Mouse (Mus musculus) intestine, embryonic 14.5 days (tissue): ENCODE results near the gene Olfr251. TPM values are rescaled to one million over a fixed set of nuclear protein-coding genes. Genes with fewer than 3 reads are reported as not detected.
"Not testable (repeated sequence)": the region's sequence is repeated elsewhere in the genome, so short reads cannot be mapped to it uniquely, and the experiment has no call there.

Source experiments
- ATAC-seq: fragments of 200-750 bp; cut with Nextera tagmentation; replicated peaks from 2 replicates; pipeline ENCODE4 v1.8.0; 2017; ENCODE audit warnings: low read depth, moderate number of reproducible peaks, moderate TSS enrichment, moderate library complexity; ENCODE audit not compliant: low FRiP score, low TSS enrichment
- DNase-seq: peaks from one replicate; pipeline ENCODE4 v3.0.0-alpha.2; 2018; ENCODE audit warnings: low spot score
- H3K27ac ChIP-seq: fragments of 300-500 bp; sonication (generic); 2 replicates; pipeline ENCODE4 v1.5.1; 2014; ENCODE audit warnings: low read depth, mild to moderate bottlenecking, control low read depth
- H3K27me3 ChIP-seq: fragments of 300-500 bp; sonication (generic); replicated peaks from 2 replicates; pipeline ENCODE4 v1.6.1; 2014; ENCODE audit warnings: low read length, control low read depth; ENCODE audit not compliant: control insufficient read depth, insufficient read depth
- H3K36me3 ChIP-seq: fragments of 300-500 bp; sonication (generic); 2 replicates; pipeline ENCODE4 v1.6.1; 2014; ENCODE audit warnings: low read length, control low read depth; ENCODE audit not compliant: control insufficient read depth, insufficient read depth
- H3K4me1 ChIP-seq: fragments of 300-500 bp; sonication (generic); replicated peaks from 2 replicates; pipeline ENCODE4 v1.6.1; 2014; ENCODE audit warnings: low read length, control low read depth, mixed read lengths; ENCODE audit not compliant: control insufficient read depth, insufficient read depth
- H3K4me2 ChIP-seq: fragments of 300-500 bp; sonication (generic); 2 replicates; pipeline ENCODE4 v1.6.1; 2014; ENCODE audit warnings: low read length
- H3K4me3 ChIP-seq: fragments of 300-500 bp; sonication (generic); 2 replicates; pipeline ENCODE4 v1.5.1; 2014; ENCODE audit warnings: low read depth, low read length, control low read depth, mixed read lengths
- H3K9ac ChIP-seq: fragments of 300-500 bp; sonication (generic); 2 replicates; pipeline ENCODE4 v1.6.1; 2014; ENCODE audit warnings: mild to moderate bottlenecking, low read length
- H3K9me3 ChIP-seq: fragments of 300-500 bp; sonication (generic); 2 replicates; pipeline ENCODE4 v1.6.1; 2016; ENCODE audit warnings: low read length, control low read depth; ENCODE audit not compliant: control insufficient read depth
- WGBS: fragments of 180-500 bp; shearing (Covaris S2); extraction: QIAGEN DNeasy Blood & Tissue Kit; methylation state at CpG from one replicate; pipeline ENCODE4 v1.1.7; 2014; 5-methylcytosine and 5-hydroxymethylcytosine counted together
- polyA plus RNA-seq: library from polyadenylated mRNA; unstranded; fragments of >200 nt; fragmentation: Nextera tagmentation; extraction: Ambion mirVana; gene quantifications from 2 replicates; pipeline ENCODE4 v1.2.1, GENCODE M21; 2014

Gene Olfr251
- polyA plus RNA-seq: not detected in 2 replicates

DNA sequence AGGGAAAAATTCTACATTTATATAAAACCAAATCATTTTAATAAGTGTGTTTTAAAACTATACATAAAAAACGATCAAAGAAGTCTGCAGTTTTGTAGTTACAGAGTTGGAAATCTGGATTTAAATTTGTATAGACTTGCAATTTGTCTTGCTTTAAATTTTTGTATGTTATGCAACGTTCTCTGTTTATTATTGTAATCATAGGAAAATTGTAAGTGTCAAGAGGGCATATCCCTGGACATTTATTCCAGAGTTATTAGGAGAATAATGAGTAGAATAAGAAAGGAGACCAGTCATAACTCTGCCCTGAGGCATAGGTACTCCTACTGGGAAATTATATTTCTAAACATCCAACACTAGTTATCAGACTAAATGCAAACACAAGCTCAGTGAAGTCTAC is at the start of gene Olfr251:
Gene Olfr251 (plus strand): TSS at position 301 of the 400 bp plus-strand sequence.
- no peak for DNase-seq

DNA sequence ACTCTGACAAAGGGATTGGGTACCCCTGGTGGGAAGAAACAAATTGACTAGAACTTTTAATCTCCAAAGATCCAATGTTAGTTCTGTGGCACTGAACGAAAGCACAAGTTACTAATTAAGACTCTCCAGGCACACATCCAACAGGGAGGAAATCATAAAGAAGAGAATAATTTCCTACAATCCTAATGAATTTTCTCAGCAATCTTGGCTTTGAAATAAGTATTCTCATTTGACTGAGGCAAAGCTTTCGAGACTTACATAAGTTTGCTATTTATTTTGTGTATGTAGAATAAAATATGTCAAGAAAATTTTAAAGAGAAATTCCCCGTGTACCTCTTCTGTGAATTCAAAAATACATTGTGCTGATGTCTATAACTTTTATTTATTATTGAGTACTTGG is 48.1 kb upstream of the Olfr251 start, which contains the start of gene Olfr25:
Gene Olfr25 (plus strand): TSS at position 301 of the 400 bp plus-strand sequence.
- H3K9ac ChIP-seq: no peak within 1 kb of the TSS
- WGBS: 79% methylated on average over 3 of the region's 3 CpGs
- no peak for ATAC-seq

More for the DNA sequence above, at the start of gene Olfr251:
- Histone ChIP-seq H3K4me2 (no peak within 1 kb of the TSS), H3K9me3 (no peaks in the 10 kb centered on the region), H3K9ac (no peak within 1 kb of the TSS), H3K27ac (no peak within 1 kb of the TSS), H3K36me3 (no peaks in the 10 kb centered on the region), H3K27me3 (no peaks in the 10 kb centered on the region), H3K4me3 (no peak within 1 kb of the TSS), H3K4me1 (no peaks in the 10 kb centered on the region)
- 57% methylated on average over 2 of the region's 2 CpGs for WGBS
- no peak for ATAC-seq

DNA sequence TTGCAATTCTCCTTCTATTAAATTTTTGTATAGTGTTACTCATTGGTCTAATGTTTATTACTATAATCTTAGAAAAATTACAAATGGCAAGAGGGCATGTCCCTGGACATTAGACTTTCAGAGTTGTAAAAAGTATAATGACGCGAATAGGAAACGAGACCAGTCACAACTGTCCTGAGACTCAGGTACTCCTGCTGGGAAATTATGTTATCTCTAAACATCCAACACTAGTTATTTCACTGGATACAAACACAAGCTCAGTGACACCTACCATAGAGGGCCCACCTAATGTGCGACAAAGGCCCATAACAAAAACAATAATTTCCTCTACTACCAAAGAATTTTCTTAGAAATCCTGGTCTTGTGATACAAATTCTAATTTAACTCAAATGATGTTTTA is 28.8 kb upstream of the Olfr251 start, which contains the start of gene Olfr898:
Gene Olfr898 (plus strand): TSS at position 301 of the 400 bp plus-strand sequence.
- DNase-seq: no peak
- no peak within 1 kb of the TSS for H3K4me2 ChIP-seq
- no peaks in the 10 kb centered on the region for H3K4me1 ChIP-seq
- no peaks in the 10 kb centered on the region for H3K9me3 ChIP-seq
- H3K36me3 ChIP-seq: no peaks in the 10 kb centered on the region
- no peaks in the 10 kb centered on the region for H3K27me3 ChIP-seq
- H3K4me3 ChIP-seq: no peak within 1 kb of the TSS
- no peak within 1 kb of the TSS for H3K27ac ChIP-seq
- WGBS: 92% methylated on average over 4 of the region's 4 CpGs
- no peak within 1 kb of the TSS for H3K9ac ChIP-seq
- no peak for ATAC-seq

More for the DNA sequence above, 48.1 kb upstream of the Olfr251 start, which contains the start of gene Olfr25:
- no peak within 1 kb of the TSS for H3K4me2 ChIP-seq
- no peak within 1 kb of the TSS for H3K4me3 ChIP-seq
- H3K36me3 ChIP-seq: no peaks in the 10 kb centered on the region
- H3K27ac ChIP-seq: no peak within 1 kb of the TSS
- H3K4me1 ChIP-seq: no peaks in the 10 kb centered on the region
- no peaks in the 10 kb centered on the region for H3K9me3 ChIP-seq
- no peak for DNase-seq
- H3K27me3 ChIP-seq: no peaks in the 10 kb centered on the region

DNA sequence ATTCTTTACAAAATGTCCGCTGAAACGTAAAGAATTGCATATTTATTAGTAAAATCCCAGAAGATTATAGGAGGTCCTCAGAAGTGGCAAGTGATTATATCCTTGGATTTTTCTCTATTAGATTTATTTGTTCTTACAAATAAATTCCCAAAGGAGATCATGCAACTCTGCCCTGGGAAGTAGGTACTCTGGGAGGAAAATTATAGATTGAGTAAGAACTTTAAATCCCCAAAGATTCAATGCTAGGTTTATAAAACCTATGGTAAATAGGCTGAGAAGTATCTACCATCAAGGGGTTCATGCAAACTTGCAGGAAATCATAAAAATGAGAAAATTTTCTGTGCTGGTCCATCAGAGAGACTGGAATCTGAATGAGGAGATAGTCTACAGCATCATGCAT is 10.3 kb upstream of the Olfr251 start, which contains the start of gene Olfr250:
Gene Olfr250 (plus strand): TSS at position 301 of the 400 bp plus-strand sequence.
- no peaks in the 10 kb centered on the region for H3K9me3 ChIP-seq
- no peak within 1 kb of the TSS for H3K27ac ChIP-seq
- DNase-seq (no peak), ATAC-seq (no peak)
- H3K4me1 ChIP-seq: no peaks in the 10 kb centered on the region
- 97% methylated on average over 2 of the region's 2 CpGs for whole genome bisulfite sequencing
- H3K27me3 ChIP-seq: no peaks in the 10 kb centered on the region
- H3K9ac ChIP-seq: no peak within 1 kb of the TSS
- H3K36me3 ChIP-seq: no peaks in the 10 kb centered on the region
- no peak within 1 kb of the TSS for H3K4me3 ChIP-seq
- no peak within 1 kb of the TSS for H3K4me2 ChIP-seq

DNA sequence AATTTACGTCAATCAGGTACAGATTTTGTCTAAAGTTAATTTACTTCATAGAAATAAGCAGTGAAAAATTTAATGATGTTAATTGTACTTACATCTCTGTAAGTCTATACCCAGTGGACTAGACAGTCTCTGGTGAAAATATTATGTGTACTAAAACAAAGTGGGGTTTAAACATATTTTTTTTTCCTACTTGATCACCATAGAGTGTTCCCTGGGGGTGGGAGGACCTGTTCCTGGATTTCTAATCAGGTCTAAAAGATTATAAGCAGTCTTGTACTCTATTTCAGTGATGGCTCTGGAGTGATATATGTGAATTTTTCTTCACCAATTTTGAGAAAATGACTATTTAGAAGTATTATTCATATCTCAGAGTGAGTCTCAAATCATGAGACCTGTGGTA is 24.5 kb downstream of the Olfr251 start, which contains the start of gene Olfr147:
Gene Olfr147 (plus strand): TSS at position 301 of the 400 bp plus-strand sequence.
- no peak within 1 kb of the TSS for H3K4me2 ChIP-seq
- H3K4me3 ChIP-seq: no peak within 1 kb of the TSS

DNA sequence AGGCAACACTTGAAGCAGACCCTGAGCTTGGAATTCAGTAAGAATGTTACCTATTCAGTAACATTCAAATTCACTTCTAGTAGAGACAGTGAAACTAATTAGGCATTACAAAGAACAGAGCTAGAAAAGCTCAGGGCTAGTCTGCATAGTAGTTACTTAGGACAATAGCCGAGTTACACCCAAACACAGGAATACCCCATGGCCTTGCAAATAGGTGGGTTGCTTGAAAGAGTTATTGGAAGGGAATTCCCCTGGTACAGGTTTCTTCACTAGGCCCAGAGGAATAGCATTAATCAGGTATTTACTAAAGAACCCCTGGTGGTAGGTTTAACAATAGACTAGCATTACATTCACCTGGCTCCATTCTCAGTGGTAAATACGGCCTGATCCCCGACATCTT is 30.6 kb downstream of the Olfr251 start:
- not testable (repeated sequence) for H3K27ac ChIP-seq, H3K9ac ChIP-seq, H3K36me3 ChIP-seq, H3K27me3 ChIP-seq, H3K4me2 ChIP-seq, ATAC-seq, DNase-seq, H3K4me3 ChIP-seq, H3K4me1 ChIP-seq, H3K9me3 ChIP-seq
- 90% methylated on average over 3 of the region's 3 CpGs for WGBS

More for the DNA sequence above, 24.5 kb downstream of the Olfr251 start, which contains the start of gene Olfr147:
- no peaks in the 10 kb centered on the region for H3K9me3 ChIP-seq
- WGBS: 93% methylated on average over 1 of the region's 1 CpGs
- H3K36me3 ChIP-seq: no peaks in the 10 kb centered on the region
- no peak within 1 kb of the TSS for H3K27ac ChIP-seq
- no peak within 1 kb of the TSS for H3K9ac ChIP-seq
- ATAC-seq (no peak), DNase-seq (no peak)
- no peaks in the 10 kb centered on the region for H3K27me3 ChIP-seq
- H3K4me1 ChIP-seq: no peaks in the 10 kb centered on the region

DNA sequence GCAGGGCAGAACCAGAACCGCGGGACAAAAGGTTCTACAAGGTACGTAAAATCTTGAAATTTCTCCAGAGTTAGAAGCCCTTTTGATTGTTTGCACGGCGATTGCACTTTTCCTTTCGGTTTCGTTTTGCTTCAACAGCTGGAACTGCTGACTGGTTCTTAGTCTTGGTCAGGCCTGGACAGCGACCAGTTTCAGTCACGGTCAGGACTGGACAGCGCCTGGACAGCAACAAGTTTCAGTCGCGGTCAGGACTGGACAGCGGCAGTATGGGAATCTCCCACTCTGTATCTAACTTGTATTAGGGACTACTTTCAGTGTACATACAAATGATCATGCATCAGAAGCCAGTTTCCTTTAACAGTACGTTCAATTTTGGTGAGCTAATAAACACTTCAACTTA is 36.6 kb downstream of the Olfr251 start:
- H3K36me3 ChIP-seq, H3K9me3 ChIP-seq, H3K4me1 ChIP-seq, ATAC-seq, H3K4me3 ChIP-seq, H3K27ac ChIP-seq, H3K9ac ChIP-seq, H3K27me3 ChIP-seq, H3K4me2 ChIP-seq: not testable (repeated sequence)
- peak; percentile 67 for DNase-seq
- WGBS: 90% methylated on average over 14 of the region's 14 CpGs

DNA sequence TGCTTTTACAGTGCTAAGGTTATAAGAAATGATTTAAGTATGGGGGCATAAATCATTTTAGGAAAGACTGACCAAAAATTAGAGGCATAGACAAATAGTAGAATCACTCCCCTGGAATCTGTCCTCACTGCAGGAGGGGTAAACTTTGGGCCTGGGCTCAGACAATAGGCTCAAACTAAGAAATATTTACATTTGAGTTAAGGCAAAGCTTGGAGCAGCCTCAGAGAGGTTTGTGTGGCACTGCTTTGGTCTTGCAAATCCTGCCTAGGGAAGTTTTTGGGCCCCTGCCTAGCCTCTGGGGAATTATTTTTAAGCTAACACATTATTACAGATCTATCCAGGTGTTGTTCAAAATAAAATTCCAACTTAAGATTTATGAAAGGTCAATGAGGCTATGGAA is 46.9 kb downstream of the Olfr251 start:
- no peak overlapping the region for H3K4me2 ChIP-seq
- H3K4me1 ChIP-seq: no peaks in the 10 kb centered on the region
- H3K9me3 ChIP-seq: no peaks in the 10 kb centered on the region
- ATAC-seq (no peak), DNase-seq (no peak)
- no peaks in the 10 kb centered on the region for H3K27me3 ChIP-seq
- no peak overlapping the region for H3K27ac ChIP-seq
- no peak overlapping the region for H3K4me3 ChIP-seq
- no peak overlapping the region for H3K9ac ChIP-seq
- H3K36me3 ChIP-seq: no peaks in the 10 kb centered on the region

DNA sequence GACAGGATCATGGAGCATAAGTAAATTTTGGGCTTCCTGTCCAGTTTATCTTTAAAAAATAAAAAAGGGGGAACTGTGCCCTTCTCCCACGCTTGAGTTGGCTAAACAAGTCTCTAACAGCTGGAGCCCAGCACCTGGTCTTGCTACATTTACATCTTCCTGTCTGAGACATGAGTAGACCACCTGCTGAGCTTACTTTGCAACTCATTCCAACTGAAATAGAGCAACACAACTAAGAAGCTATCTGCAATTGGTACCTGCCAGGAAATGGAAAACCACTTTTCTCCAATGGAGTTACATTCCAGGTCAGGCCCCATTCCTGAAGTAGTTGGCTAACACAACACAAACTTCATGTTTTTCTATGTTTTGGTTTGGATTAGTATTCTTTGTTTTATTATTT is 50.1 kb downstream of the Olfr251 start:
- WGBS: 41% methylated on average over 1 of the region's 1 CpGs
- ATAC-seq (no peak), DNase-seq (no peak)
- Histone ChIP-seq H3K4me3 (no peak overlapping the region), H3K4me1 (no peaks in the 10 kb centered on the region), H3K4me2 (no peak overlapping the region), H3K27ac (no peak overlapping the region), H3K9me3 (no peaks in the 10 kb centered on the region), H3K9ac (no peak overlapping the region), H3K27me3 (no peaks in the 10 kb centered on the region), H3K36me3 (no peaks in the 10 kb centered on the region)
